Mouse (Mus musculus) G1E (cell line): ENCODE results near the gene Pard3. TPM values are rescaled to one million over a fixed set of nuclear protein-coding genes. Genes with fewer than 3 reads are reported as not detected.

Experiments used
- ATAC-seq: 2 replicates; pipeline ENCODE4 v1.8.0; 2016; ENCODE audit warnings: mild to moderate bottlenecking; ENCODE audit not compliant: insufficient number of reproducible peaks, poor library complexity, low FRiP score, severe bottlenecking; ENCODE audit errors: extremely low read depth
- DNase-seq: peaks from one replicate; pipeline ENCODE4 v3.0.0; 2012; ENCODE audit warnings: low spot score
- H3K27me3 ChIP-seq: 2 replicates; pipeline ENCODE4 v1.6.1; 2012; ENCODE audit warnings: mild to moderate bottlenecking, low read length, inconsistent platforms; ENCODE audit not compliant: insufficient read depth
- H3K36me3 ChIP-seq: replicated peaks from 2 replicates; pipeline ENCODE3; 2012; ENCODE audit warnings: mild to moderate bottlenecking, inconsistent platforms
- H3K4me1 ChIP-seq: 2 replicates; pipeline ENCODE4 v1.6.1; 2012; ENCODE audit warnings: low read depth, low read length, inconsistent platforms, mixed read lengths; ENCODE audit not compliant: insufficient read depth
- H3K4me3 ChIP-seq: 2 replicates; pipeline ENCODE4 v1.5.1; 2012; ENCODE audit warnings: low read depth, mild to moderate bottlenecking, inconsistent platforms, low read length, moderate library complexity, mixed read lengths
- H3K9me3 ChIP-seq: replicated peaks from 2 replicates; pipeline ENCODE4 v1.6.1; 2012; ENCODE audit warnings: inconsistent platforms
- CTCF ChIP-seq: IDR thresholded peaks from 2 replicates; pipeline ENCODE4 v1.5.1; 2012; ENCODE audit warnings: low read depth, low read length, inconsistent platforms, mixed read lengths
- GATA1 ChIP-seq: IDR thresholded peaks from 2 replicates; pipeline ENCODE4 v1.6.1; 2012; ENCODE audit warnings: borderline replicate concordance, low read length, inconsistent platforms, mixed read lengths
- GATA2 ChIP-seq: IDR thresholded peaks from 2 replicates; pipeline ENCODE4 v1.6.1; 2012; ENCODE audit warnings: low read depth, low read length, inconsistent platforms, borderline replicate concordance
- POLR2AphosphoS5 ChIP-seq: IDR thresholded peaks from 2 replicates; pipeline ENCODE4 v1.6.1; 2012; ENCODE audit warnings: low read depth, low read length, inconsistent platforms; ENCODE audit not compliant: insufficient replicate concordance
- TAL1 ChIP-seq: conservative IDR thresholded peaks from 2 replicates; pipeline ENCODE4 v1.6.1; 2012; ENCODE audit warnings: low read depth, low read length, inconsistent platforms, mixed read lengths
- polyA plus RNA-seq: library from polyadenylated mRNA; stranded (reverse); fragments of >175 nt; gene quantifications from 2 replicates; pipeline ENCODE4 v1.2.3, GENCODE M21; 2012
- total RNA-seq, 2 experiments: library from RNA; stranded (forward) in 1 of 2; stranded (reverse) in 1 of 2; fragments of 200-1000 nt in 1 of 2; fragments of >200 nt in 1 of 2; fragmentation: Nextera tagmentation in 1 of 2; gene quantifications; 2 replicates each; pipeline ENCODE4 v1.2.3; 2014 to 2017

Pard3 gene
- total and polyA plus RNA-seq, 3 experiments = 0.55 TPM; not detected in 2

DNA sequence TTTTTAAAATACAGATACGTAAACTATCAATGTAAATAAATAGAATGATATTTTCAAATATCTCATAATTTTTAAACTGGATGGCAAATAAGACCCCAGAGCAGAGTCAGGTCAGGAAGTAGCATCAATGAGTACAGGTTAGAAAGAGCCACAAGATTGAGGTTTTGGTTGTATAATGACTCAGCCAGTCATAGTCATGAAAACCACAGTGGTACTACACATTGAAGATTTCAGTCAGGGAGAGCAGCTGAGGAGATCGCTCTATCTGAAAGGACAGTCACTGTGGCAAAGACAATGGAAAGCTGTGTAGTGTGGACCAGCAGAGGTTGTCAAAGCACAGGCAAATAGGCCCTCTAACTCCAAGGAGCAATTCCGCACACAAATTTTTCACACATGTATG lies 317.6 kb downstream of the Pard3 start:
- Histone ChIP-seq H3K4me1 (no peaks in the 10 kb centered on the region), H3K27me3 (no peaks in the 10 kb centered on the region), H3K9me3 (peaks cover 26% of the 10 kb centered on the region), H3K4me3 (no peak overlapping the region), H3K36me3 (no peaks in the 10 kb centered on the region)
- DNase-seq (no peak), ATAC-seq (no peak; the same call in 1 of the 2 replicates)
- TF ChIP-seq GATA2 = no peak
- no peak for TF ChIP-seq POLR2AphosphoS5
- TF ChIP-seq CTCF = no peak
- TF ChIP-seq GATA1 = no peak
- no peak for TF ChIP-seq TAL1

- H3K9me3 ChIP-seq = peaks cover 29% of the 10 kb centered on the region
- H3K4me1 ChIP-seq = no peaks in the 10 kb centered on the region
- DNase-seq (no peak), ATAC-seq (no peak)
- TF ChIP-seq TAL1 (no peak), GATA1 (no peak), GATA2 (no peak), POLR2AphosphoS5 (no peak), CTCF (no peak)
- no peak overlapping the region for H3K4me3 ChIP-seq
- no peaks in the 10 kb centered on the region for H3K27me3 ChIP-seq
- no peaks in the 10 kb centered on the region for H3K36me3 ChIP-seq
These were observed 329.0 kb downstream of the Pard3 start for GRCm38 (mm10) chr8:127392700-127393099.

- H3K36me3 ChIP-seq = no peaks in the 10 kb centered on the region
- no peak overlapping the region for H3K4me3 ChIP-seq
- TF ChIP-seq GATA1 = no peak
- no peak for TF ChIP-seq TAL1
- TF ChIP-seq POLR2AphosphoS5 = no peak
- no peak for TF ChIP-seq CTCF
- TF ChIP-seq GATA2 = no peak
- DNase-seq (no peak), ATAC-seq (no peak)
- peaks cover 35% of the 10 kb centered on the region for H3K9me3 ChIP-seq
- no peaks in the 10 kb centered on the region for H3K27me3 ChIP-seq
- H3K4me1 ChIP-seq = no peaks in the 10 kb centered on the region
These were observed 331.8 kb downstream of the Pard3 start for GRCm38 (mm10) chr8:127395488-127395887.

- H3K4me1 ChIP-seq = no peaks in the 10 kb centered on the region
- no peak for DNase-seq
- no peak overlapping the region for H3K4me3 ChIP-seq
- TF ChIP-seq CTCF (no peak), GATA1 (no peak), TAL1 (no peak), POLR2AphosphoS5 (no peak), GATA2 (no peak)
- H3K9me3 ChIP-seq = peaks cover 29% of the 10 kb centered on the region
- H3K36me3 ChIP-seq = no peaks in the 10 kb centered on the region
- H3K27me3 ChIP-seq = no peaks in the 10 kb centered on the region
- ATAC-seq = no peak
These were observed 342.1 kb downstream of the Pard3 start for GRCm38 (mm10) chr8:127405815-127406214.

DNA sequence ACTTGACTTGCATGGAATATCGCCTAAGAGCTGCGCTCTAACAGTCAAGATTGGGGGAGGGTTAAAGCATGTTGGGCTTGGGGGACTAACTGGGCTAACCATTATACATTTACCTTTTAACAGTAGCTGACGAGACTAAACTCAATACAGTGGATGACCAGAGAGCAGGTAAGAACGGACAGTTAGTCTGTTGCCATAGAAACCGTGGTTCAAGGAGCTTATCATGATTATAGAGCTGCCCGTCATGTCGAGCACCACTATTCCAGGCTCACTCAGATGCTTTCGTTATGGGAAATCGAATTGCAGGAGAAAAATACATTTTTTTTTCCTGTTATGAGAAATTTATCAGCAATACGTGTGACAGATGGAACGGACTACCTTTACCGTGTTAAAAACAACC lies 346.9 kb downstream of the Pard3 start:
- Histone ChIP-seq H3K36me3 (no peaks in the 10 kb centered on the region), H3K9me3 (peaks cover 35% of the 10 kb centered on the region), H3K27me3 (no peaks in the 10 kb centered on the region), H3K4me3 (no peak overlapping the region), H3K4me1 (no peaks in the 10 kb centered on the region)
- ATAC-seq = no peak
- DNase-seq = no peak
- no peak for TF ChIP-seq TAL1
- no peak for TF ChIP-seq POLR2AphosphoS5
- TF ChIP-seq CTCF = no peak
- TF ChIP-seq GATA2 = no peak
- no peak for TF ChIP-seq GATA1

DNA sequence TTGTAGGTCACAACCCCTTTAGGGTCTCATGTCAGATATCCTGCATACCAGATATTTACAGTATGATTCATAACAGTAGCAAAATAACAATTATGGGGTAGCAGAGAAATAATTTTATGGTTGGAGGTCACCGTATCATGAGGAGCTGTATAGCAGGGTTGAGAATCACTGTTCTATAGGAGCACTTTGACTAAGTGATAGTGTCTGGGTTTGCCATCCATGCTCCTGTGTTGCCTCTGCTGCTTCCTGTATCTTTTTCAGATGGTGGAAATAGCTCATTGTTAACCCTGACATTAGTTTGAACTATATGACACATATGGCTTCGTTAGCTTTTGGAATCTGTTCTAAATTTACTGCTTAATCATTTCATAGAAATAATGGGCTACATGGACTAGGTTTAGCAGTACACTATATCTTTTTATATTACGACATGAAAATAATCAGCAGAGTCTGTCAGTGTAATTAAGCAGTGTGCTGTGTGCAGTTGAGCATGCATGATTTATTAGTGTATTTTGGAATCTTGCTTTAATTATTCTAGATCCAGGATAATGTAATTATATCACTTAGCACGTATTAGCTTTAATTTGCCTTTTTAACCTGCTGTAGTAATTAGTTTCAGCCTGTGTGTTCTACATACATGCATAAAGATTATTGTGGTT lies 347.6 kb downstream of the Pard3 start:
- no peaks in the 10 kb centered on the region for H3K27me3 ChIP-seq
- no peak overlapping the region for H3K4me3 ChIP-seq
- TF ChIP-seq GATA2 (no peak), GATA1 (no peak), TAL1 (no peak), CTCF (no peak), POLR2AphosphoS5 (no peak)
- ATAC-seq = no peak
- H3K9me3 ChIP-seq = peaks cover 34% of the 10 kb centered on the region
- DNase-seq = no peak
- H3K36me3 ChIP-seq = no peaks in the 10 kb centered on the region
- no peaks in the 10 kb centered on the region for H3K4me1 ChIP-seq

DNA sequence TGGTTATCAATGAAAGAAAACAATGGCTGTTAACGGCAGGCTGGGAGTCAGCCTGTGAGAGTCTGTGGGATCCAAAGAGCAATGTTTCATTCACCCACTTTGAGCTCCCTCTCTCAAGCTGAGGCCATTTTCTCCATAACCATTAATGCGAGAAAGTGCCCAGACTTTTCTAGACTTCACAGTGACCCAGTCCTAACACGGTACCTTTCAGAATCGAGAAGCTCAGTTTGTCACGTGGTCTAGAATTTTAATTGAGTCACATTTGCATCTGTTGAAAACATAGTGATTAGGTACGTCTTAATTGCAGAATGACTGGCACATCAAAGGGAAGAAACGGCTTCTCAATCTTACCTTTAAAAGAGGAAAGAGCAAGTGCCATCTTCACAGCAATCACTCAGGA lies 359.3 kb downstream of the Pard3 start:
- H3K4me1 ChIP-seq = no peaks in the 10 kb centered on the region
- DNase-seq = no peak
- no peak for ATAC-seq
- H3K4me3 ChIP-seq = no peak overlapping the region
- no peaks in the 10 kb centered on the region for H3K36me3 ChIP-seq
- no peaks in the 10 kb centered on the region for H3K27me3 ChIP-seq
- peaks cover 55% of the 10 kb centered on the region for H3K9me3 ChIP-seq
- TF ChIP-seq GATA2 (no peak), TAL1 (no peak), GATA1 (no peak), POLR2AphosphoS5 (no peak), CTCF (no peak)
